Mouse (Mus musculus) heart, embryonic 11.5 days (tissue): ENCODE data around the gene Itgb1bp1. TPM values are rescaled to one million over a fixed set of nuclear protein-coding genes. Genes with fewer than 3 reads are reported as not detected.

ENCODE experiments used
- ATAC-seq: fragments of 200-750 bp; cut with Nextera tagmentation; replicated peaks from 2 replicates; pipeline ENCODE4 v1.8.0; 2017; ENCODE audit warnings: moderate library complexity; ENCODE audit not compliant: insufficient number of reproducible peaks, low FRiP score, low TSS enrichment
- H3K27ac ChIP-seq: fragments of 300-500 bp; sonication (generic); 2 replicates; pipeline ENCODE4 v1.5.1; 2014; ENCODE audit warnings: mild to moderate bottlenecking, low read depth, low read length
- H3K27me3 ChIP-seq: fragments of 300-500 bp; sonication (generic); 2 replicates; pipeline ENCODE4 v1.6.1; 2014; ENCODE audit warnings: mild to moderate bottlenecking, low read length, mixed read lengths; ENCODE audit not compliant: control insufficient read depth, insufficient read depth
- H3K36me3 ChIP-seq: fragments of 300-500 bp; sonication (generic); 2 replicates; pipeline ENCODE4 v1.6.1; 2014; ENCODE audit warnings: mild to moderate bottlenecking, low read length, moderate library complexity, mixed read lengths; ENCODE audit not compliant: control insufficient read depth, insufficient read depth
- H3K4me1 ChIP-seq: fragments of 300-500 bp; sonication (generic); 2 replicates; pipeline ENCODE4 v1.6.1; 2014; ENCODE audit warnings: low read length; ENCODE audit not compliant: control insufficient read depth, insufficient read depth
- H3K4me2 ChIP-seq: fragments of 300-500 bp; sonication (generic); 2 replicates; pipeline ENCODE4 v1.6.1; 2014; ENCODE audit warnings: mild to moderate bottlenecking, moderate library complexity
- H3K4me3 ChIP-seq: fragments of 300-500 bp; sonication (generic); 2 replicates; pipeline ENCODE4 v1.5.1; 2014; ENCODE audit warnings: low read depth, low read length
- H3K9ac ChIP-seq: fragments of 300-500 bp; sonication (generic); 2 replicates; pipeline ENCODE4 v1.6.1; 2014; ENCODE audit warnings: mild to moderate bottlenecking, low read depth, low read length, moderate library complexity
- H3K9me3 ChIP-seq: fragments of 300-500 bp; sonication (generic); replicated peaks from 2 replicates; pipeline ENCODE4 v1.6.1; 2016; ENCODE audit warnings: low read length; ENCODE audit not compliant: control insufficient read depth
- whole genome bisulfite sequencing: fragments of 180-500 bp; shearing (Covaris S2); extraction: QIAGEN DNeasy Blood & Tissue Kit; methylation state at CpG from one replicate; pipeline ENCODE4 v1.1.7; 2014; ENCODE audit not compliant: insufficient replicate concordance; 5-methylcytosine and 5-hydroxymethylcytosine counted together
- polyA plus RNA-seq: library from polyadenylated mRNA; unstranded; fragments of >200 nt; fragmentation: Nextera tagmentation; extraction: Ambion mirVana; gene quantifications from 2 replicates; pipeline ENCODE4 v1.2.1, GENCODE M21; 2014

The Itgb1bp1 gene
- polyA plus RNA-seq, 1 experiment from 2014 or later: 41.6 TPM

- no peaks in the 10 kb centered on the region for H3K27me3 ChIP-seq
- peaks cover 3% of the 10 kb centered on the region; the same call in 1 of the 2 replicates for H3K4me1 ChIP-seq
- peak within 1 kb of the TSS; percentile 79 for H3K4me2 ChIP-seq
- 2% methylated on average over 59 of the region's 59 CpGs for WGBS
- H3K36me3 ChIP-seq: peaks cover 10% of the 10 kb centered on the region
- H3K9me3 ChIP-seq: no peaks in the 10 kb centered on the region
- peak within 1 kb of the TSS; percentile 54 for H3K27ac ChIP-seq
- peak within 1 kb of the TSS; percentile 81 for H3K4me3 ChIP-seq
- H3K9ac ChIP-seq: peak within 1 kb of the TSS; percentile 87
- peak; percentile 91 for ATAC-seq
Observed at GRCm38 (mm10) chr12:21315923-21316868, 30.1 kb upstream of the Itgb1bp1 start, which contains the start of gene Iah1. Gene Iah1, plus strand, starts transcription at chr12:21316389.

- Histone ChIP-seq H3K27ac (no peak overlapping the region), H3K9ac (no peak overlapping the region), H3K4me3 (no peak overlapping the region), H3K4me2 (no peak overlapping the region), H3K27me3 (no peaks in the 10 kb centered on the region), H3K4me1 (peaks cover 2% of the 10 kb centered on the region; the same call in 1 of the 2 replicates), H3K36me3 (peaks cover 36% of the 10 kb centered on the region), H3K9me3 (no peaks in the 10 kb centered on the region)
- ATAC-seq: no peak
- WGBS: 87% methylated on average over 5 of the region's 5 CpGs
Observed at GRCm38 (mm10) chr12:21312201-21312600, 26.1 kb upstream of the Itgb1bp1 start.

GRCm38 (mm10) chr12:21306721-21307120 is 20.6 kb upstream of the Itgb1bp1 start:
- WGBS: 89% methylated on average over 4 of the region's 4 CpGs
- H3K36me3 ChIP-seq: peaks cover 49% of the 10 kb centered on the region
- ATAC-seq: no peak
- no peak overlapping the region for H3K4me2 ChIP-seq
- H3K27ac ChIP-seq: no peak overlapping the region
- no peak overlapping the region for H3K9ac ChIP-seq
- H3K27me3 ChIP-seq: no peaks in the 10 kb centered on the region
- H3K4me3 ChIP-seq: no peak overlapping the region
- H3K9me3 ChIP-seq: no peaks in the 10 kb centered on the region
- H3K4me1 ChIP-seq: no peaks in the 10 kb centered on the region

GRCm38 (mm10) chr12:21305741-21306140 is 19.7 kb upstream of the Itgb1bp1 start:
- no peak overlapping the region for H3K4me3 ChIP-seq
- H3K27me3 ChIP-seq: no peaks in the 10 kb centered on the region
- H3K27ac ChIP-seq: no peak overlapping the region
- no peak for ATAC-seq
- peaks cover 43% of the 10 kb centered on the region for H3K36me3 ChIP-seq
- 89% methylated on average over 4 of the region's 4 CpGs for WGBS
- no peak overlapping the region for H3K9ac ChIP-seq
- H3K4me1 ChIP-seq: no peaks in the 10 kb centered on the region
- H3K4me2 ChIP-seq: no peak overlapping the region
- no peaks in the 10 kb centered on the region for H3K9me3 ChIP-seq

- no peak for ATAC-seq
- no peak overlapping the region for H3K9ac ChIP-seq
- peaks cover 28% of the 10 kb centered on the region for H3K36me3 ChIP-seq
- H3K4me2 ChIP-seq: no peak overlapping the region
- H3K27me3 ChIP-seq: no peaks in the 10 kb centered on the region
- no peaks in the 10 kb centered on the region for H3K4me1 ChIP-seq
- WGBS: 79% methylated on average over 5 of the region's 5 CpGs
- H3K4me3 ChIP-seq: no peak overlapping the region
- H3K27ac ChIP-seq: no peak overlapping the region
- H3K9me3 ChIP-seq: no peaks in the 10 kb centered on the region
Observed at GRCm38 (mm10) chr12:21302361-21302783, 16.3 kb upstream of the Itgb1bp1 start.

- Histone ChIP-seq H3K4me2 (no peak overlapping the region), H3K4me3 (no peak overlapping the region), H3K9ac (no peak overlapping the region), H3K27me3 (no peaks in the 10 kb centered on the region), H3K9me3 (no peaks in the 10 kb centered on the region), H3K36me3 (peaks cover 29% of the 10 kb centered on the region), H3K4me1 (no peaks in the 10 kb centered on the region), H3K27ac (no peak overlapping the region)
- ATAC-seq: no peak
- WGBS: 86% methylated on average over 8 of the region's 8 CpGs
Observed at GRCm38 (mm10) chr12:21301932-21302331, 15.8 kb upstream of the Itgb1bp1 start.

- H3K4me2 ChIP-seq: no peak overlapping the region
- no peaks in the 10 kb centered on the region for H3K4me1 ChIP-seq
- H3K27ac ChIP-seq: no peak overlapping the region
- H3K9ac ChIP-seq: no peak overlapping the region
- WGBS: 76% methylated on average over 7 of the region's 7 CpGs
- no peaks in the 10 kb centered on the region for H3K27me3 ChIP-seq
- no peak overlapping the region for H3K4me3 ChIP-seq
- H3K36me3 ChIP-seq: peaks cover 28% of the 10 kb centered on the region
- no peaks in the 10 kb centered on the region for H3K9me3 ChIP-seq
- ATAC-seq: no peak
Observed at GRCm38 (mm10) chr12:21301324-21301723, 15.2 kb upstream of the Itgb1bp1 start.

- H3K9ac ChIP-seq: no peak overlapping the region
- no peaks in the 10 kb centered on the region for H3K4me1 ChIP-seq
- ATAC-seq: no peak
- H3K4me2 ChIP-seq: no peak overlapping the region
- H3K27ac ChIP-seq: no peak overlapping the region
- WGBS: 82% methylated on average over 11 of the region's 11 CpGs
- H3K36me3 ChIP-seq: peaks cover 32% of the 10 kb centered on the region
- no peaks in the 10 kb centered on the region for H3K27me3 ChIP-seq
- H3K4me3 ChIP-seq: no peak overlapping the region
- no peaks in the 10 kb centered on the region for H3K9me3 ChIP-seq
Observed at GRCm38 (mm10) chr12:21298856-21299255, 12.8 kb upstream of the Itgb1bp1 start.
